Mouse (Mus musculus) layer of hippocampus, postnatal 36 days (tissue): Measurements from ENCODE around the gene Fsd2. TPM values are rescaled to one million over a fixed set of nuclear protein-coding genes. Genes with fewer than 3 reads are reported as not detected.
A peak's percentile ranks its signal among the peaks of the same experiment; 100 is the strongest.

ENCODE experiments used
- DNase-seq, 2 experiments: peaks; one replicate each; pipeline ENCODE4 v3.0.0; 2022
- total RNA-seq, 2 experiments: library from RNA; stranded (reverse); gene quantifications; 2 replicates each; pipeline ENCODE4 v1.2.3; 2021

Gene Fsd2
- total RNA-seq, 2 experiments from 2014 or later = 0.33 to 0.35 TPM

GRCm38 (mm10) chr7:81571941-81572441 is 5.2 kb upstream of the Fsd2 start:
- DNase-seq = no peak

GRCm38 (mm10) chr7:81571108-81571940 is 4.6 kb upstream of the Fsd2 start, which contains the start of gene Whamm:
Gene Whamm, plus strand, starts transcription at chr7:81571266.
- DNase-seq = peak; percentile 90 to 92

- DNase-seq = no peak
These were observed 4.0 kb upstream of the Fsd2 start for GRCm38 (mm10) chr7:81570752-81571107.

- DNase-seq = no peak
These were observed 3.5 kb upstream of the Fsd2 start for GRCm38 (mm10) chr7:81570271-81570670.

- no peak for DNase-seq
These were observed 3.1 kb upstream of the Fsd2 start for GRCm38 (mm10) chr7:81569851-81570250.

GRCm38 (mm10) chr7:81567396-81567795 is 652 bp upstream of the Fsd2 start:
- DNase-seq = no peak

GRCm38 (mm10) chr7:81566332-81566731 is 412 bp downstream of the Fsd2 start:
- no peak for DNase-seq

- DNase-seq = peak; percentile 54 to 65
These were observed 1.2 kb downstream of the Fsd2 start for GRCm38 (mm10) chr7:81565381-81566055.

GRCm38 (mm10) chr7:81564766-81565165 is 2.0 kb downstream of the Fsd2 start:
- DNase-seq = no peak

GRCm38 (mm10) chr7:81563506-81564015 is 3.2 kb downstream of the Fsd2 start:
- no peak for DNase-seq

GRCm38 (mm10) chr7:81561211-81561610 is 5.5 kb downstream of the Fsd2 start:
- no peak for DNase-seq

GRCm38 (mm10) chr7:81560101-81561049 is 6.4 kb downstream of the Fsd2 start:
- no peak for DNase-seq

- no peak for DNase-seq
These were observed 7.3 kb downstream of the Fsd2 start for GRCm38 (mm10) chr7:81559231-81559980.

GRCm38 (mm10) chr7:81557985-81558360 is 8.8 kb downstream of the Fsd2 start:
- DNase-seq = no peak

- DNase-seq = no peak
These were observed 9.3 kb downstream of the Fsd2 start for GRCm38 (mm10) chr7:81557252-81557984.

- DNase-seq = no peak
These were observed 9.9 kb downstream of the Fsd2 start for GRCm38 (mm10) chr7:81556839-81557238.

GRCm38 (mm10) chr7:81554369-81554768 is 12.4 kb downstream of the Fsd2 start:
- no peak for DNase-seq

- DNase-seq = no peak
These were observed 13.2 kb downstream of the Fsd2 start for GRCm38 (mm10) chr7:81553589-81553988.

- no peak for DNase-seq
These were observed 17.9 kb downstream of the Fsd2 start for GRCm38 (mm10) chr7:81548864-81549263.

- no peak for DNase-seq
These were observed 23.8 kb downstream of the Fsd2 start for GRCm38 (mm10) chr7:81542934-81543333.
